Mouse (Mus musculus) B cell, adult 2 months (primary cell): ENCODE measurements at regions not wholly inside any gene's neighbourhood (a gene's known extent, or its start where the extent isn't known, plus 50 kb on each side); places are given as distances from the start of the nearest gene placed in this dataset.

Source experiments
- DNase-seq, 2 experiments: peaks; one replicate each; pipeline ENCODE4 v3.0.0; 2022

- DNase-seq, result no peak
Observed at GRCm38 (mm10) chr10:19127581-19128291, 112.3 kb upstream of the Tnfaip3 start.

- no peak for DNase-seq
Observed at GRCm38 (mm10) chr10:19126922-19127321, 111.5 kb upstream of the Tnfaip3 start.

- no peak for DNase-seq
Observed at GRCm38 (mm10) chr10:19126438-19126837, 111.0 kb upstream of the Tnfaip3 start.

- no peak for DNase-seq
Observed at GRCm38 (mm10) chr10:19123691-19124090, 108.2 kb upstream of the Tnfaip3 start.

- DNase-seq, result no peak
Observed at GRCm38 (mm10) chr10:19122221-19122620, 106.8 kb upstream of the Tnfaip3 start.

GRCm38 (mm10) chr10:19119281-19120049 lies 104.0 kb upstream of the Tnfaip3 start:
- DNase-seq, result peak; percentile 13 to 17

- DNase-seq, result no peak
Observed at GRCm38 (mm10) chr10:19118569-19119280, 103.3 kb upstream of the Tnfaip3 start.

- DNase-seq, result peak; percentile 34 to 40
Observed at GRCm38 (mm10) chr10:19117071-19117605, 101.7 kb upstream of the Tnfaip3 start.

GRCm38 (mm10) chr10:19112459-19112858 lies 97.0 kb upstream of the Tnfaip3 start:
- no peak for DNase-seq

- no peak for DNase-seq
Observed at GRCm38 (mm10) chr10:19105231-19105681, 89.8 kb upstream of the Tnfaip3 start.

- no peak for DNase-seq
Observed at GRCm38 (mm10) chr10:19104671-19105203, 89.3 kb upstream of the Tnfaip3 start.

- no peak for DNase-seq
Observed at GRCm38 (mm10) chr10:19099369-19100285, 84.2 kb upstream of the Tnfaip3 start.

- peak; percentile 82 to 83 for DNase-seq
Observed at GRCm38 (mm10) chr10:19094297-19094696, 78.8 kb upstream of the Tnfaip3 start.

- DNase-seq, result no peak
Observed at GRCm38 (mm10) chr10:19093689-19094088, 78.2 kb upstream of the Tnfaip3 start.

- DNase-seq, result no peak
Observed at GRCm38 (mm10) chr10:19091949-19092348, 76.5 kb upstream of the Tnfaip3 start.

- no peak for DNase-seq
Observed at GRCm38 (mm10) chr10:19091110-19091509, 75.7 kb upstream of the Tnfaip3 start.

- DNase-seq, result no peak
Observed at GRCm38 (mm10) chr10:19086995-19087394, 71.5 kb upstream of the Tnfaip3 start.

GRCm38 (mm10) chr10:19082136-19082535 lies 66.7 kb upstream of the Tnfaip3 start:
- no peak for DNase-seq

GRCm38 (mm10) chr10:19078047-19078446 lies 62.6 kb upstream of the Tnfaip3 start:
- peak; percentile 30 to 46 for DNase-seq

- peak; percentile 44 to 45 for DNase-seq
Observed at GRCm38 (mm10) chr10:19068377-19068776, 52.9 kb upstream of the Tnfaip3 start.

GRCm38 (mm10) chr10:19067623-19068022 lies 52.2 kb upstream of the Tnfaip3 start:
- DNase-seq, result no peak
